Mouse (Mus musculus) adrenal gland, postnatal 25 days (tissue): ENCODE measurements around the gene Git2. TPM values are rescaled to one million over a fixed set of nuclear protein-coding genes. Genes with fewer than 3 reads are reported as not detected.

Experiments used
- DNase-seq: peaks from one replicate; pipeline ENCODE4 v3.0.0; 2021; ENCODE audit warnings: mixed read lengths
- total RNA-seq: library from RNA; stranded (reverse); gene quantifications from 2 replicates; pipeline ENCODE4 v1.2.3, GENCODE M21; 2021

Gene Git2
- total RNA-seq, 1 experiment from 2014 or later = 50.4 TPM

DNA sequence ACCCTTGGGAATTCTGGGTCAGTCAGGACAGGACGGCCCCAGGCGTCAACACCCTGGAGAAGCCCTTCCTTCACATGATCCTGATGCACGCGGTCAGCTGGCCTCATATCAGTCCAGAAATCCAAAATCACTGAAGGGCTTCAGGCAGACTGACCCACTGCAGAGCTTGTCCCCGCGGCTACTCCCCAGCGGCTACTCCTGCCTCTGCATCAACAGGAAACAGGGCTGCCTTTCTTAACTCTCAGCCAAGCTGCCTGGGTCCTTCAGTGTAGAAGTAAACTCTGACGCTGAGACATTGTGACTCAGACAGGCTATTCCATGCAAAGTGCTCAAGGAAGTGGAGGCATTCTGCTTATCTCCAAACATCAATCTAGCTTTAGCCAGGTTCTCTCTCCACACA is 13.3 kb downstream of the Git2 start:
- no peak for DNase-seq

DNA sequence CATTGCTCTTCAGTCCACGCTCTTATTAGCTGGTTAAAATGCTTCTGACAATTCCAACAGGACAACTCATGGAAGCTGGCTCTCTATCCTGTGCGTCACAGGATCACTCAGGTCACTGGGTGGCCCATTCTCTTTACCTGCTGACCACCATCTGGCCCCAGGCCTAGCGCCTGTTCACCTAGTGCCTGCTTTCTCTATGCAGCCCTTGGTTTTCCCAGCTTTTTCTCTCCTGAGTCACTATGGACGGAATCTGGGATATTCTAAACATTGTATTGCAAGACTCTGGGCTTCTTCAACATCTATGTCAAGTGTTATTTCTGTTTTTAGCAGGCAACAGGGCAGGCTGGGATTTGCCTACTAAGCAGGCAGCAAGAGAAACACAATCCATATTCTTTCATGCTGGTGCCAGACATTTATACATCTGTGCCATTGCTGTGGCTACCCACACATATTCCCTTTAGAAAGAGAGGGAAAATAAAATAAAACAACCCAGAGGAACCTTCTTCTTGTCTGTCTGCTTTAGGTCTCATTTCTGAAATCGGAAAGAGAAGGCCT is 15.7 kb downstream of the Git2 start:
- no peak for DNase-seq

DNA sequence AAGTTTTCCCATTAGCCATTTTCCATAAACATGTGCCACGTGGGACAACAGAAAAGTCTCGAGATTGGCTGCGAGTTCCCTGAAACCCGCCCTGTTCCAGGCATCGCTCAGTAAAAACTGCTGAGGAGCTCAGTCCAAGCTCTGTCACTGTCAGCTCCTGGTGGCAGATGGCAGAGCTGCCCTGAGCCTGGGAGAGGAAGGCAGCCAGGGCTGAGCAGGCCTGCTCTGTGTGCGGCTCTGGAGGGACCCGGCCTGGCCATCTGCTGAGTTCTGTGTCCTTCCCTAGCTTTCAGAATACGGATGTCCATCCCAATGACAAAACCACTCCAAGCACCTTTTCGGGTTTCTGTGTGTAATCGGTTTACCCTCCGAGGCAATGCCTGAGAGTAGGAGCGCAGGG is 21.9 kb downstream of the Git2 start:
- DNase-seq = no peak

DNA sequence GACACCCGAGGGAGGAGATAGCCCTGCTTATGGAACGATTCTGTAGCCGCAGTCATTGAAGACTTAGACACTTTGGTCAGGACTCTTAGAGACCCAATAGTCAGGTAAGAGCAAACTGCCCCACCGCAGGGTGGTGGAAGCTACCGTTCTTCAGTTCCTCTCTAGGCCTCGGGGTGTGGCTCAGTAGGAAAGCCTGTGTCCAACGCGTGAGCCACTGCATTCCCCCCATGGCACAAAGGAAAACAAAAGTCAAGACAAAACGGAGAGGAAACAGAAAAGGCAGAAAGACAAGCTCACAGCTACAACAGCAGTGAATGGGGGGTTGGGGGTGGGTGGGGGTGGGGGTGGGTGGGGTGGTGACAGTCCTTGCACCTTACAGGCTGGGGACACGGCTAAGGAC is 22.9 kb downstream of the Git2 start:
- no peak for DNase-seq

DNA sequence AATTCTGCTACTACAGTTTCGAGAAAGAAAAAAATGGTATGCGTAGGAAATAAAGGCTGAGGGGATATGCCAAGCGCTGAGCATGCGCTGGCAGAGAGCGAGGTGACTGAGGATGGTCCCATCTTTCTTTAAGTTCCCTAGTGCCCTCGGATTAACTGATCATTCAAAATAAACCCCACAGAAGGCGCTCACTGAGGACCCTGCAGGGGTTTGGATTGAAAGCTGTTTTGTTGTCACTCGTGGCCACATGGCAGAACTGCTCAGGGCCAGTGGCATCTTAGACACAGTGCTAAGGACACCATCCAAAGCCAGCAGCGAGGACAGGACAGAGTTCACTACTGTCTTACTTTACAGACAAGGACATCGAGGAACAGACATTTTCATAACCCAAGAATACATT is 25.0 kb downstream of the Git2 start:
- DNase-seq = no peak

DNA sequence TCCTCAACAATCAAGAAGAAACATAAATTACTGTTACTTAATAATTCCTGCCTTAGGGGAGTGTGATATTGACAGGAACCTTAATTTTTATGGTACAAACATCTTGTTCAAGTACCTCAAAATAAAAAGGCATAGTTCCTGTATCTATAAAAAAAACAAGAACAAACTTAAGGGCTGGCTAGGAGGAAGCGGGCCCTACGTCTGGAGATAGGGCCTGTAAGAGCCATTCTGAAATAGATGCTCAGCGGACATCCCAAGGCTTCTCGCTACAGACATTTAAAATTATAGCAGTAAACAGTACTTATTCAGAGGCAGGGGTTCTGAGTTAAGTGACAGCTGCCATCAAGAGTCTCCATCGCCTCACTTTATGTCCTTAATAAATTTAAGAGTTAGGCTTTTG is 27.8 kb downstream of the Git2 start:
- DNase-seq = no peak

DNA sequence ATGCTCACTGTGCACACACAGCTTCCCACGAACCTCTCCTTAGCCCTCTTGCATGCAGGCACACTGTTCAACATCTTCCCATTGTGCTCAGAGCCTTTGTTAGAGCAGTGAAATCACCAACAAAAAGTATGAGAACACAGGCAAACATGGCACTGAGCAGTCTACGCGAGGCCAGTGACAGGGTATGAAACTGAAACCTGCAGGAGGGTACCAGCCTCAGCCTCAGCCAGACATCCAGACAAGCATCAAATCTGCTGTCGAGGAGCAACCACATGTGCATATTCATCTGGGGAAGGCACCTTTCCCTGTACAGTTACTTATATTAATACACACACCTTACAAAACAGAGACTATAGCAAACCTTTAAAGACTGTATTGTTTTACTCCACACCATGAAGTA is 28.4 kb downstream of the Git2 start:
- no peak for DNase-seq

DNA sequence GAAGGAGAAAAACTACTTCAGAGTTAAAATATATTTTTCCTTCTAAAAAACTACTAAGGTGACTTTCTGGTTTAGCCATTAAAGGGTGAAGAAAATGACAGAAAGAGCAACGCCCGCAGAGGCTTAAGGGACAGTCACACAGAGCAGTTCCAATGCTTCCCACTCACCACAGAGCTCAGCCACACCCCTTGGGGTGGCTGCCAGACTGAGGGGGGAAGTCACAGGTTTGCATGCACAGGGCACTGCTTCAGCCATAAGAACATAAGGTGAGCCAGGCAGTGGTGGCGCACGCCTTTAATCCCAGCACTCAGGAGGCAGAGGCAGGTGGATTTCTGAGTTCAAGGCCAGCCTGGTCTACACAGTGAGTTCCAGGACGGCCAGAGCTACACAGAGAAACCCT is 29.7 kb downstream of the Git2 start:
- no peak for DNase-seq

DNA sequence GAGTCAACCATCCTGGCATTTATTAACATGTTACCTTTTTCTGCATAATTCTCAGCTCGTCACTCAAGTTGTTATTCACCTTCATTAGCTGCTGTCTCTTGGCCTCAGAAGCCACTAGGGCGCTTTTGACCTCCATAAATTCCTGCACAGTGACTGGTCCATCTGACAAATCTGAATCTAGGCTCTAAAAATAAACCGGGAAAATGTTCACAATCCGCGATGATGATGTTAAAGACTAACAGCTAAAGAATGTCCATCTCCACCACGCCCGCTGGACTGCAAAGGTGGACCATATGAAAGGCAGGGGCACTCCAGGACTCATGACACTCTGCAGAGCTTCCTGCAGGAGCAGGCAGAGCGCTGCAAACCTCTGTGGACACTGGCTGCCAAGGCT is 31.6 kb downstream of the Git2 start:
- no peak for DNase-seq

DNA sequence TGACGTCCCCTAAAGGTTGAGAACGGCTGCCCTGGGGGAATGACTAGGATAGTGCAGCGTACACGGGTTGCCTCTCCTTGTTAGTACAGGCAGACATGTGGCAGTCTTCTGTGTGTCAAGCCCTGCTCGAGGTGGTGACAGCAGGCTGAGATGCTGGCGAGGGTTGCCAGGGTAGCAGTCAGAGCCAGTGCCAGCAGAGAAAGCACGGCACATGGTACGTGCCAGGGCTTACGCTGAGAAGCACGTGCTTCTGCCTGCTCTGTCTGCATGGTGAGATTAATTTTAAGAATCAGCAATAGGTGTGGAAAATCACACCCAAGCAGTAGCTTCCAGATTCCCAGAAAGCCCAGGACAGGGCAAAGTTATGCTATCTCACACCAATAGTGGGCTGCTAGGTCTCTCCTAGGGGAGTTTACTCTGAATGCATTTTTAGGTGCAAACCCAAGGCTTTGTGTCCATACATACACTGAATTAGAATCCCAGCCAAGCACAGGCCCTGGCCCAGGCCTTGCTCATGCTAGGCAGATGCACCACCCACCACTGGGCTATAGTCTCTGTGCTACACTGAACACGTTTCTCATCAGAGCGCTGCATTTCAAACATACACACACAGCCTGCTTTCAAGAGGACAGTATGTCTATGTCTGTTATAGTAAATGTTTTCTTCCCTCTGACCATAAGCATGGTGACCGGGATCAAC is 32.2 kb downstream of the Git2 start:
- DNase-seq = no peak

DNA sequence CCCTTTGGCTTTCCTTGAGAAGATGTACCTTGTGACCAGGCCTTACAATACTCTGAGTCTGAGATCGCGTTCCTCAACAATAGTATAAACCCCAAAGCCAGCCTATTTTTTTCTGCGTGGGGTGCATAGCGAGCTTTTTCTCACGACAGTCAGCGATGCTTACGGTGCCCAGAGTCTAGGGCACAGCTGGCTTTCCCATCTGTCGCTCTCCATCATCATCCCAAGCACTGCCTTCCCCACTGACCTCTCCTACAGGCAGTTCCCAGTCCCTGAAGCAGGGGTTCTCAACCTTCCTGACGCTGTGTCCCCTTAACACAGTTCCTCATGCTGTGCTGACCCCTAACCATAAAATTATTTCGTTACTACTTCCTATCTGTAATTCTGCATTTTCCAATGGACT is 32.7 kb downstream of the Git2 start:
- no peak for DNase-seq

DNA sequence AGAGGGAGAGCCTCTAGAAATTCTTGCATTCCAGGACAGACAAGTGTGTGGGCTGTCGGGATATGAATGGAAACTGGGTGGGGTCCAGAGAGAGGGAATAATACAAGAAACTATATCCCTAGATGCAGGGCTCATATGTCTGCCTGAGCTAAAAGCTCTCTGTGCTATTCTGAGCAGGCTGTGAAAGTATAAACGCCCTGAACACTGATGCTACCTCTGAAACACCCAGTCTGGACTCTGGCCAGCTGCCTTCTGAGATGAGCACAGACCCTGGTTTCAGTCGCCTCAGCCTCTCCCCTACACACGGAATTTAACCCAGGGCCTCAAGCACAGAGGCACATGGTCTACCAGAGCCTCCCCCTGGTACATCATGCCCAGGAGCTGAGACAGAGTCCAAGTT is 34.7 kb downstream of the Git2 start:
- DNase-seq = no peak

DNA sequence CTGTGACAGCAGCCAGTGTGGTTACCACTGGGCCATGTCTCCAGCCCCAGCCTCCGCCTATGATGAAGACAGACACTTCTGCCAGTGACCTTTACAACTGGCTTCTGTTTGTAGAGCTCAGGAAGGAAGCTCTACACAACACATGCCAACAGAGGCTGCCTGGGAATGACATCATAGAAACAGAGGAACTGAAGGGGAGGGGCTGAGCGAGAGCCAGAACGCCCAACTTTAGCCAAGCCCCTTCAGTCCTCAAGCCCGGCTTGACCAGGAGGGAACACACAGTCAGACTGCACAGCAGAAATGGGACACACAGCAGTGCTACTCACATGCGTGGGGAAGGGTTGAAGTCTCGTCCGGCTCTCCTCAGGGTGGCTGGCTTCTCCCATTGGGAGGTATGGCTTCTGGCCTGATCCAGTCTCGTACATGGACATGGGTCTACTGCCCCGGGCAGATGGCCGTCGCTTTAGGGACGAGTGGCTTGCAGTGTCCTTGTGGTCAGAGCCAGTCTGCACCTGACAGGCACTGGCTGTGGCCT is 36.5 kb downstream of the Git2 start:
- DNase-seq = no peak

DNA sequence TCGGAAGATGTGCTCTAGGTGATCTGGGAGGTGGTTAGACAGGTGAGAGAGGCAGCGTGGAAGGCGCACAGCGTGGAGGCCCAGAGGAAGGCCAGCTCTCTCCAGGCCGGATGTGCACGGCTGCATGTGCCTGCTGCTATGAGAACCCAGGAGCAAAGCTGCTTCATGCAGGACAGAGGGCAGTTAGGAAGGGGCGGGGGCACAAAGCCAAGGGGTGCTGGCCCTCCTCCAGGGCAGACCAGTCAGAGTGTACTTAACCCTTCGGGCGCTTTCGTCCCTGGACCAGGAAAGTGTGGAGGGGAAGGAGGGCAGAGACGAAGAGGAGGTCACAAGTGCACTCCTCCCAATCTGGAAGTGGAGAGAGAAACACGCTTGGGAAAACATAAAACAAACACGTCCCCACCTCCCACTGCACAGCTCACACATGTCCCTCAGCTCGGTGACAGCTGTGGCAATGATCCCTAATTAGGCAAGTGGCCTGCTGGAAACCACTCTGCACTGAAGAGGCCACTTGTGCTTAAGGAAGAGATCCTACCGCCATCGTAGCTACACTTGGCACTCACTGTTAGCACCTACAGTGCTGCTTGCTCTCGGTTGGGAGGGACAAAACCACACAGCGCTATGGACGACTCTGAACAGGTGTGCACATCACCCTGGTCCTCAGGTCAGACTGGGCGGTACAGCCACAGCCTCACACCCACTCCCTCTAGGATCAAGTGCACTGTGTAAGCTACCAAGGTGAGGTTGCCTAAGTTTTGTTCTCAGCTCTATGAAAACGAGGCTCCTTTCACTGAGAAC is 38.0 kb downstream of the Git2 start:
- DNase-seq = no peak

DNA sequence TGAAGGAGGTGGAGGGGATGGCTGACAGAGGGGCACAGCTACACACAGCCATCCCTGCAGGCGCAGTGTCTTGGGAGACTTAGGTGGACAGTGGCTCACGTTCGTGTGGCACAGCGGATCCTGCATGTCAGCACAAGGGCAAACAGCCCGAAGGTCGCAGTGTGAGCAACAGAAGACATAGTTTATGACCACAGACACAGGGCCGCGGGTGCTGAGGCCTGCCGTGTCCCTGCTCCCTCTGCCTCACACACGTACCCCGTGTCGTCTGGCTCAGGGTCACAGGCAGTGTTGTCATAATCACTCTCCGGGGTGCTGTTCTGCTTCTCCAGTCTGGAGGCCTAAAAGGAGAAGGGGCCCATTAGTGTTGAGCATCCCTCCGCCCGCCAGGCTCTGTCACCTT is 41.7 kb downstream of the Git2 start:
- DNase-seq = peak; percentile 65

DNA sequence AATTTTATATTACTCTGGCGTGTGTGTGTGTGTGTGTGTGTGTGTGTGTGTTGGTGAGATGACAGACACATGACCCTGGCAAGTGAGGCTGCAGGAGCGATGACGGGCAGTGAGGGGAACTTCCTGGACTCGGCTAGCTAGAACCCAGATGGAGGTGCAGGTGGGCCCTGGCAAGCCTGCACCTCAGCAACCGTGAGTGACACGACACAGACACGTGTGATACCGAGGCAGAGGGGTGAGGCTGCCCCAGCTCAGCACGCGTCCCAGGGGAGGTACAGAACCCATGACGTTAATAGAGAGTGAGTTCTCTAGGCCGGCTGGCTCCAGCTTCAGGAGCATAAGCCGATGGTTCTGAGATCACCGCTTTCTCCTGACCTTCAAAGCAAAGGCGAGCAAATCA is 43.3 kb downstream of the Git2 start:
- no peak for DNase-seq

DNA sequence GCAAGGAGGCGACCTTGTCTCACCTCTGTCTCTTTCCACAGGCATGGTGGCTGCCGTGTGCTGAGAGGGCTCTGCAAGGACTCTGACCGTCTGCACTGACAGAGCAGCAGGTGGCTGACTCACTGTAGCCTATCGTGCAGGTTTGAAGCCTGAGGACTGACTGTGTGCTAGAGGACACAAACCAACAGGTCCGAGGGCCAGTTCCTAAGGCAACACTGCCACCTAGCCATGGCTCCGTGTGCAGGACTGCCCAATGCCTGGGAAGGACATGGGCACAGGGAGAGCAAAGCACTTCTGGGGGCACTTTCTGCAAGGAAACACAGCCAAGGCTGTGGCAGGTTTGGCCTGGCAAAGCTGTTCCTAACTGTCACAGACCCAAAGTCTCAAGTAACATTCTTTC is 43.8 kb downstream of the Git2 start:
- no peak for DNase-seq

DNA sequence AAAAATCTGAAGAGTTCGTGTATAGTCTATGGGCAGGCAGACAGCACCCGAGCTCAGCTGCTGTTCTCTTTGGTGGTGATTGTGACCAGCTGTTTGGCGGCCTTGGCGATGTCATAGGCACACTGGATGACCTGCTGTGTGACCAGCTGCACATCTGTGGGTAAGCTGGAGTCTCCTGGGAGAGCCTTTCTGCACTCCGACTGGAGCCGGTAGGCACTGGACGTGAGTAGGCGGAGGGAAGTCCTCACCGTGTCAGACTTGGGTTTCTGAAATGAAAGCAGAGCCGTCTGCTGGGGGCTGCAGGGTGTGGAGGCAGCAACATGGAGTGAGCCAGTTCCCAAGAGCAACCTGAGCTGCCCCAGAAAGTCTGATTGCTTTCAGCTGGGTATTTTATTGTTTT is 45.2 kb downstream of the Git2 start:
- DNase-seq = no peak

DNA sequence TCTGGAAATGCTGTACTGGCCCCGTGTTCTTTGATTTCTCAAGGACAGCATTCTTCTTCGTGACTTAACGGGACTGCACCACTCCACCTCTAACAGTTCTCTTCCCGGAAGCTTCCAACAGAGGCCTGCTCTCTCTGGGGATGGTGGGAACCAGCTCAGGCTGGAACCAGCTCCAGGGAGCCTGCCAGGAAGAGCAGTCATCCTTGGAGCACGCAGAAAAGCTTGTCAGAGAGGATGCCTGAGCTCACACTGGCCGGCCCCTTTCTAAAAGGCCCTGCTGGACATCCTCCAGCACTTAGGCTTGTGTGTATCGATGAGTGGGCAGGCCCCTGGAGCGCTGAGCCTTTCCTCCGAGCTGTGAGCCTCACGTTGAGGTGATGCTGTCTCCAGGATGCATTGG is 47.2 kb downstream of the Git2 start:
- DNase-seq = peak; percentile 41

DNA sequence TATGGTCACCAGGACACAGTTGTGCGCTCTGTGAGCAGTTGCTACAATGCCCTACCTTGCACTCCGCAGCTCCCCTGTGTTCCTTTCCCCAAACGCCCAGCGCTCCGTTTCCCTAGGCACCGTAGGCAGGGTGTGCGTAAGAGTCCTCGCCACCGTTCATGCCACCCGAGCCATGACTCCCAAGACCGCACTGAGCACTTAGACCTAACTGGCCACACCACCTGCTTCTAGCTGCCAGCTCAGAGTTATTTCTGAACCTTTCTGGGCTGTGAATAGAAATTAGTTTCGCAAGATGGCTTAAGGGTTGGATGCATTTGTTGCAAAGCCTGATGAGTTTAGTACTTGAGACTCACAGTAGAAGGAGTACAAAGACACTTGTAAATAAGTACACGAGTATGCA is 52.5 kb downstream of the Git2 start:
- DNase-seq = no peak

DNA sequence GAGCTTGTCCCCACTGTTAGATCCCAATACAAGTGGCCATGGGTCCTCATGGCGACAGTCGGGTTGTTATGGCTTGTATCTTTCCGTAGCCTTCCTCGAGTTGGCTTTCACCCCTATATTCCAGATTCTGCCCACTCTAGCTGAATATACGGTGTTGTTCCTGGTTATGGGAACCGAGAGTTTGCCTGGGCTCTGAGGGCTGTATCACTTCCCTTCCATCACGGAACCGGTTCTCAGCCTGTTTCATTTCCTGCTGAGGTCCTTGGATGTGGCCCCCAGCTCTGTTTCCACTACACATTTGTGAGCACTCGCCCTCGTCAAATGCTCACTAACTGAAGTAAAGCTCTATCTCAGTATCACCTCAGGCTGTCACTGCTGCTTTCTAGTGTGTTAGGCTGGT is 53.3 kb downstream of the Git2 start:
- DNase-seq = no peak

DNA sequence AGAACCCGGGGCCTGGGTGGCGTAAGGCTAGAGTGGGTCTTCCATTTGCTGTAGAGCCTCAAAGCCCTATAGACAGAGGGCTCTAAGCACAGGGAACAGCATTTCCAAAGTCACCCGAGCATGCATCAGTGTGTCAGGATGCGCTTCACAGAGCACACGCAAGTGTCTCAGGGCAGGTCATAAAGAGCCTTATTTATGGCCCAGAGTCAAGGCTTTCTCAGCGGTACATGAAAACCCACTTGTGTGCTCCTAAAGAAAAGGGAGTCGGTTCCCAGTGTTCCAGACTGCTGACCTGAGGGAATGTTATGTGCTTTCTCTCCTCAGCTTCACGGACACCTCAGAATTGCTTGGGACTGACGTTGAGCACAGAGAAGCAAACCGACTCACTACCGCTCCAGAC is 54.5 kb downstream of the Git2 start:
- DNase-seq = no peak

DNA sequence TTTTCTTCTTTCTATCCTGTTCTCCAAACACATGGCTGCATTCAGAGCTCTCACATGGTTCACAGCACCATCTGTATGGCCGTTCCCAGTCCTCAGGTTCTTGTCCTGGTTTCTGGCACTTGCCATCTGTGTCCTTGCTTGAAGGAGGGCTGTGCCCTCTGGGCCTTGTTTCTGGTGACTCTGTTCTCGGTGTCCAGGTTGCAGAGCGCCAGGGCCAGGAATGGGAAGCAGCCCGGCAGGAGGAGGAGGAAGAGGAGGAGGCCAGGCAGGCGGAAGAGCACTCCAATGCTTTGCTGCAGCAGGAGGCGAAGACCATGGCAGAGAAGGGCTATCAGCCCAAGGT is 55.4 kb downstream of the Git2 start:
- no peak for DNase-seq
